Mouse (Mus musculus) megakaryocyte, adult 5-6 weeks (primary cell): Measurements from ENCODE around the gene Kctd11. TPM values are rescaled to one million over a fixed set of nuclear protein-coding genes. Genes with fewer than 3 reads are reported as not detected.

ENCODE experiments used
- ATAC-seq: 2 replicates; pipeline ENCODE4 v1.8.0; 2016; ENCODE audit warnings: mild to moderate bottlenecking, inconsistent platforms; ENCODE audit not compliant: poor library complexity, severe bottlenecking
- total RNA-seq, 2 experiments: library from RNA; stranded (forward) in 1 of 2; stranded (reverse) in 1 of 2; fragments of 153-499, 151-499 nt in 1 of 2; fragments of 221-1000, 200-1000 nt in 1 of 2; gene quantifications; 2 replicates each; pipeline versions ENCODE4 v1.2.3 to v1.2.4; 2015 to 2017

Gene Kctd11
- total RNA-seq, 2 experiments from 2014 or later: 2.9 to 3.0 TPM

DNA sequence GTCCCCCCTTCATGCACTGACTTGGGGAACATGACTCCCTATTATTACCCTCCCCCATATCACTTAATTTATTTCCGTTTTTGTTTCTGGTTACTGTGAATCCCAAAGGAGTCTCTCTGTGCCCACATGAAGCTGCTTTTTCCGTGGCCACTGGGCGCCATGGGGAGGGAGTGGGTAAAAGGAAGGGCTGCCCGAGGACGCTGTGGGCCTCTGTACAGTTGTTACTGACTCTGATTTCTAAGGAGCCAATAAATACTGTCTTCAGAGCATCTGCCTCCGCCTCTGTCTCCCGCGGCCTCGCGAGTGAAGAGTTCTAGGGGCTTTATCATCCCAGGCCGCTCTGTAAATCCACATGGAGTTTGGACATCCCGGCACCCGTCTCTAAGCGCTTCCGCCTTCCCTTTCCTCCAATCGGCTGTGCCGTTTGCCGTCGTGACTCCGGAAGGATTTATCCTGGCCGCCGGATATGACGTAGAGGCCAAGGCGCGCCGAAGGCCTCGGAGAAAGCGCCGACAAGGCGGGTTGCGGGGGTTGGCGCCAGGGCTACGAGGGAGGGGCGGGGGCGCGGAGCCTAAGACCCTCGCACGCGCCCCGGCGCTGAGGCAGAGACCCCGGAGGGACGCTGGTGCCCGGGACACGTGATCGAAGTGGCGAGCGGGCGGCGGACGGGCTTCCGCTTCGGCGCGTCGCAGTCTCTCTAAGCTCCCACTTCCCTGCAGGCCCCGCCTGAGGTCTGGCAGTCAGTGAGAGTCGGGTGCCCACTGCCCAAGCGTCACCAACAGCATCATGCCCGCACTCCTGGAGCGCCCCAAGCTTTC is 32.6 kb upstream of the Kctd11 start, which contains the start of gene Gps2:
Gene Gps2 (plus strand): TSS at position 335 of the 818 bp plus-strand sequence.
- ATAC-seq: peak; percentile 89

DNA sequence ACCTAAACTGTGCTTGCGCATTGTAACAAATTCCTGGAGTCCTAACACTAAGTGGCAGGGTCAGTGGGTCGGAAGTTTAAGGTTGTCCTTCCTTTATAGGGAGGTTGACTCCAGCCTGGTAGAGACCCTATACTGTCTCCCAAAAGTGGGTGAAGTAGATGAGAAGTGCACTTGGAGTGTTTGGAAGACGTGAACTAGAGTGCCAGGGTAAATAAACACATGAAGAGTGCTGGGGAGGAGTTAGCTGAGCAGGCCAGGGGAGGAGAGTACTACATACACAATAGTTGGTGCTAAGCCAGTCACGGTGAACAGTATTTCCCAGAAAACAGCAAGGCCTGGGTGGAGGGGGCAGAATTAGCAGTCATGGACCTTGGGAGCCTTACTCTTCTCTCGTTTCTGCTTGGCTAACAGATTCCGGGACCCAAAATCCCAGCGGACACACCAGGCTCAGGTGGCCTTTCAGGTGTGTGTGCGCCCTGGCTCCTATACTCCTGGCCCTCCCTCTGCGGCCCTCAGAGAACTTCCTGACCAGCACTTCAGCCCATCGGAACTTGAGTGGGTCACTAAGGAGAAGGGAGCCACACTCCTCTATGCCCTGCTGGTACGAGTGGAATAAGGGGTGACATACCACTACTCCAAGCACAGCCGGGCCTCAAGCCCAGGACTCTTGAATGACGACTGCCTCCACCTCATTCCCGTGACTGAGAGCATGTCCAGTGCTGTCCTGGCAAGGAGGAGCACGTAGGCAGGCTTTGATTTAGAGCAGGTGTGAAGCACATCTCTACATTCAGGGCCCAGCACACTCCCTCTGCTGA is 31.7 kb upstream of the Kctd11 start:
- ATAC-seq: no peak

DNA sequence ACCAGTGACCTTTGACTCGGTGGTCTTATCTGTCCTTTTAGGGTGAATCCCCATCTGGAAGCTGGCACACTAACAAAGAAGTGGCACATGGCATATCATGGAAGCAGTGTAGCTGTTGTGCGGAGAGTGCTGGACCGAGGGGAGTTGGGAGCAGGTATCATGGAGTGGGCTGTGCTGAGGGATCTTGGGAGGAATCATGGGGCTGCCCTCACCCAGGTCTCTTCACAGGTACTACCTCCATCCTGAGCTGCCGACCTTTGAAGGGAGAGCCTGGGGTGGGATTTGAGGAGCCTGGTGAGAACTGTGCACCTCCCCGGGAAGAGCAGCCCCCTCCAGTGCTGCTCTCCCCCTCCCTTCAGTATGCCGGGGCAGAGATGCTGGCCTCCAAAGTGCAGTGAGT is 30.5 kb upstream of the Kctd11 start:
- ATAC-seq: no peak

DNA sequence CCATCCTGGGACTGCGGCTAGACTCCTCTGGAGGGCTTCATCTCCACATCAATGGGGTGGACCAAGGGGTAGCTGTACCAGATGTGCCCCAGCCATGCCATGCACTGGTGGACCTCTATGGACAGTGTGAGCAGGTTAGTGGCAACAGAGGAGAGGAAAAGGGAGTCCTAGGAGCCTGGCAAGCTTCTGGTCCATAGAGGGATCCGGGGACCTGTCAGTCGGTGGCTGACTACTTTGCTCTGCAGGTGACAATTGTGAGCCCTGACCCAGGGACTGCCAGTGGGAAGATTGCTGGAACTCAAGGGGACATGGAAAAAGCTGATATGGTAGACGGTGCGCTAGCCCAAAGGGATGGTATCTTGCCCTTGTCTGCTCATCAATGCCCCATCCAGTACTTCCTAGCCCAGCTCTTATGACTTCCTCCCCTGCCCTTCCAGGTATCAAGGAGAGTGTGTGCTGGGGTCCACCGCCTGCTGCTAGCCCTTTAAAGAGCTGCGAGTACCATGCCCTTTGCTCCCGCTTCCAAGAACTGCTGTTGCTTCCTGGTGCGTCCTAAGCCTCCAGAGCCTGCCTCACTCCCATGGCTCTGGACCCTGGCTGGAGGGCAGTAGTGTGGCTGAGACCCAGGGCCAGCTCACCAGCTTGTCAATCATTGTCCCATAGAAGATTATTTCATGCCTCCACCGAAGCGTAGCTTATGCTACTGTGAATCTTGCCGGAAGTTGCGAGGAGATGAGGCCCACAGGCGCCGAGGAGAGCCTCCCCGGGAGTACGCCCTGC is 29.8 kb upstream of the Kctd11 start:
- ATAC-seq: no peak

DNA sequence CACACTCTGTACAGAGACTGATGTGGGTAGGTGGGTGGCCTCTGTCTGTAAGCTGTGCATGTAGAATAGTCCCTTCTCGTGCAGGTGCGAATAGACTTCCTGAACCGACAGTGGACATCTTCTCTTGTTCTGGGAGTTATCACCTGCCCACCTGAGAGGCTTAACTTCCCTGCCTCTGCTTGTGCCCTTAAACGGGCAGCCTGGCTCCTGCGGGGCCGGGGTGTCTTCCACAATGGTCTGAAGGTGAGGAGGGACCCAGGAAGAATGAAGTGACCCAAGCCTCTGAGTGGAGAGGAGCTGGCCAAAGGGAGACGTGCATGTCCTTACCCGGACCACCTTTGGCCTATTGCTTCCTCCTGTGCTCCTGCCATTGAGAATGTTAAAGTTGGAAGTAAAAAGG is 29.0 kb upstream of the Kctd11 start:
- ATAC-seq: no peak

DNA sequence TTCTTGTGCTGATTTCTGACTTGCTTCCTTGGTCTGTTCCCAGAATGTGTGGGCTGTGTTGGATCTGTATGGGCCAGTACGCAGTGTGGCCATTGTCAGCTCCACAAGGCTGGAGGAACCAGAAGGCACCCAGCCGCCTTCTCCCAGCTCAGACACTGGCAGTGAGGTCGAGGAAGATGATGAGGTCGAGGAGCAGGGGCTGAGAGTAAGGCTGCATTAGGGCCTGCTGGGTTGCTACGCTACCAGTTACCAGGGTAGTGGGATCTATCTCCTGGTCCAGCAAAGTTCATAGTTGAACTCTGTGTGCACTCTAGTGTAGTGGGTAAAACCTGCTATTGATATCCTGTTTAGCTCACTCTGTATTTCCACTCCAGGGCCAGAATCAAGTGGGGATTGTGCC is 28.0 kb upstream of the Kctd11 start:
- ATAC-seq: no peak

DNA sequence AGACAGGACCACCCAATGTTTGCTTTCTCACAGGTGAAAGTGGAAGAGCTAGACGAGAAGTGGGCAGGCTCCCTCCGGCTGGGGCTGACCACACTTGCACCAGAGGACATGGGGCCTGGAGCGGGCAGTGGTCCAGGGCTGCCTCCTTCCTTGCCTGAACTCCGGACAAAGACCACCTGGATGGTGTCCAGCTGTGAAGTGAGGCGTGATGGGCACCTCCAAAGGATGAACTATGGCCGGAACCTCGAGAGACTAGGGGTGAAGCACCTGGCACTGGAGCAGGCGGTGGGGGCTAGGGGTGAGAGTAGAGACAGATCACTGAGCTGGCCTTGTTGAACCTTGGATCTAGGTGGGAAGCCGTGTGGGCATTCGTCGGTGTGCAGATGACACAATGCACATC is 27.4 kb upstream of the Kctd11 start:
- ATAC-seq: no peak

DNA sequence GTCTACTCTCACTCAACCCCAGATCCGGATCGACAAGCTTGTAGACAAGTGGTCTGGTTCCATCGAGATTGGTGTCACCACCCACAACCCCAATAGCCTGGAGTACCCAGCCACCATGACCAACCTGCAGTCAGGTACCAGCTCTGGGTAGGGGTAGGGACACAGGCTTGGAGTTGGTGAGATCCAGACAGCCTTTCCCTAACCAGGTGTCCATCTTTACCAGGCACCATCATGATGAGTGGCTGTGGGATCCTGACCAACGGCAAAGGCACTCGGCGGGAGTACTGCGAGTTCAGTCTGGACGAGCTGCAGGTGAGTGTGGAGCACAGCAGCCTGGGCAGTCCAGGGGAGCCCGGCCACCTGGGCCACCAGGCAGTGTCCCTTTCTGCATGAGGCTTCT is 23.1 kb upstream of the Kctd11 start:
- ATAC-seq: no peak

DNA sequence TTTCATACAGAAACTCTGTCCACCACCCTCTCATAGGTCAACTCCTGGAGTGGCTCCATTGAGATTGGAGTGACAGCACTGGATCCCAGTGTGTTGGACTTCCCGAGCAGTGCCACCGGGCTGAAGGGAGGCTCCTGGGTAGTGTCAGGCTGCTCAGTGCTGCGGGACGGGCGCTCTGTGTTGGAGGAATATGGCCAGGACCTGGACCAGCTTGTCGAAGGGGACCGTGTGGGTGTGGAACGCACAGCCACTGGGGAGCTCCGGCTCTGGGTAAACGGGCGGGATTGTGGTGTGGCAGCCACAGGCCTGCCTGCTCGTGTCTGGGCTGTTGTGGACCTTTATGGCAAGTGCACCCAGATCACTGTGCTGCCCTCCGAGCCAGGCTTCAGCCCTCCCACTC is 21.8 kb upstream of the Kctd11 start:
- no peak for ATAC-seq

DNA sequence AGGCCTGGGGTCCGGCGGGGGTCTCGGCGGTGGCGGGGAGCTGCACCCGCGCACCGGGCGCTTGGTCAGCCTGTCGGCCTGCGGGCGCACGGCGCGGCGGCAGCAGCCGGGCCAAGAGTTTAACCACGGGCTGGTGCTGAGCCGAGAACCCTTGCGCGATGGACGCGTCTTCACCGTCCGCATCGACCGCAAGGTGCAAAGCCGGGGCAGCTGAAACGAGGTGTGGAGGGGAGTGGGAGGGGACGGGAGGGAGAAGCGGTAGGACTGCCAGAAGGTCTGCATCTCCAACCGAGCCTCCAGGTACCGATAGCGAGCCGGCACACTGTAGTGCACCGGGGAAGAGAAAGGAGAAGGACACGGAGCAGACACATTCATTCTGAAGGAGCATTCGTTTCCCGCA is 20.8 kb upstream of the Kctd11 start:
- ATAC-seq: no peak

DNA sequence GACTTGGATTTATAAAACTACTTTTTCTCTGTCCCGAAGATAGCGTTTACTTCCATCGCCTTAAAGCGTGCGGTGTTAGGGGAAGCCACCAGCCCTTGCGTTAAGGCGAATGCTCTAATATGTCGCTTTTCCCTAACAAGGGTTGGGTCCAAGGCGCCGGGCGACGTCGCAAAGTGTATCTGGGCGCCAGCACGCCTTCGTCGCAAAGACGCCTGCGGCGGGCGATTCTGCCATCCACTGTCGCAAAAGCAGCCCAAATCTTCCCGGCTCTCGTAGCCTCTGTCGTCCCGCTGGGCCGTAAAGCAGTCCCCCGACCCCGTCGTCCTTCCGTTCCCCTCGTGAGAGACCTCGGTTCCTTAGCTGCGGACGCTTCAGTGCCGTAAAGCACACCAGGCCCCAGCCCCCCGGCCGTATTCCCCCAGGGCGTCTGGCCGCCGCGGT is 20.2 kb upstream of the Kctd11 start:
- ATAC-seq: peak; percentile 80

DNA sequence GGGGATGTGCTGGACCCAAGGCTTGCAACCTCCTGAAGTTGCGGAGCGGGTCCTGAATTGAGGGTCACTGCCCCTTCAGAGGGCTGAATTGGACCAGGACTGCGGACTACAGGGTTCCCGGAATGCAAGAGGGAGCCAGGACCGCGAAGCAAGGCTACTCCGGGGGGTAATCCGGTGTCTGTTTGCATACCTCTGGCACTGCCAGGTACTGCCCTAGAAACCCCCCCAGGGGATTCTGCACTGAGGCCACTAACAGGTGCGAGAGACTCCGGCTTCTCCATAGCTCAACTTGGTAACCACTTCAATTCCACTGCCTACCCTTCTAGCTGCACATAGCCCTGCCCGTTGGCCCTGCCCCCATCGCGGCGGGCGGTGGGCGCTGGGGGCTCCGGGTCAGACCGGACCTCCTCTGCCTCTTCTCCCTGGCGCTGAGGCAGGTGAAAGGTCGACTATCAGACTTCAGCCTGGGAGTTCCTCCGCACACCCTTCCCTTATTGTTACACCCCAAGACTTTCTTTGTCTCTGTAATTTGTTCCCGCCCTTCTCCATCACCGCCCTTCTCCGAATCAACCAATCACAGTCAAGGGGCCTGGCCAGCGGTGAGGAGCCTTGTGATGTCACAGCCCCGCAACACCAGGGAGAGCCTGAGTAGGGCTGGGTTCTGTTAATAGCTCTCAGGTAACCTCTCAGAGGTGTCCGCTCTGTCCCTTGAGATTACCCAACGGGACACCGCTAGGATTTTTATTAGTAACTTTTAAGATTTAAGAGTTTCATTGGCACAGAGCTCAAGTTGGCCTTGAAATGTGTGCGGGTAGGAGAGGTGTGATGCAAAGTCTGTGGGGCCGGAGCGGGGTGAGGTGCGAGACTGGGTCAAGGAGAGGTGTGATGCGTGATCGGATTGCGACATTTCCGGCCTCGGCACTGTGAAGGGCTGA is 19.5 kb upstream of the Kctd11 start, which contains the start of the genes 2810408A11Rik and Neurl4:
Gene 2810408A11Rik (minus strand): TSS at position 517 of the 935 bp plus-strand sequence.
Gene Neurl4 (plus strand): TSS at position 602 of the 935 bp plus-strand sequence.
- peak; percentile 85 for ATAC-seq

DNA sequence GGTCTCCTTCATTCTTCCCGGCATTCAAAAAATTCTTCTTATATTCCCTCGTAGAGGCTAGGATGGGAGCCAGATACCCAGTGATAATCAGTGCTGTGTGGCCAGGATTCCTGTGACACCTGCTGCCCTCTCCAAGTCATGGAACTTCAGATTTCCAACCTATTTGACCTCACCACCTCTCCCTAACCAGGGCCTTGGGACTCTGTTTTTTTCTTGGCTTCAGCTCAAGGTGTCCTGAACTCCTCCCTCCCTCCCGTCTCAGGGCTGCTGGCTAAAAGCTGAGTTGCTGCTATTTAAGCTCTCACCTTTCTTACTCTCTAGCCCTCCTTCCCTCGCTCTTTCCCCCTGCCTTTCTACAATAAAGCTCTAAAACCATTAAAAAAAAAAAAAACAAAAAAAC is 18.7 kb upstream of the Kctd11 start:
- no peak for ATAC-seq

DNA sequence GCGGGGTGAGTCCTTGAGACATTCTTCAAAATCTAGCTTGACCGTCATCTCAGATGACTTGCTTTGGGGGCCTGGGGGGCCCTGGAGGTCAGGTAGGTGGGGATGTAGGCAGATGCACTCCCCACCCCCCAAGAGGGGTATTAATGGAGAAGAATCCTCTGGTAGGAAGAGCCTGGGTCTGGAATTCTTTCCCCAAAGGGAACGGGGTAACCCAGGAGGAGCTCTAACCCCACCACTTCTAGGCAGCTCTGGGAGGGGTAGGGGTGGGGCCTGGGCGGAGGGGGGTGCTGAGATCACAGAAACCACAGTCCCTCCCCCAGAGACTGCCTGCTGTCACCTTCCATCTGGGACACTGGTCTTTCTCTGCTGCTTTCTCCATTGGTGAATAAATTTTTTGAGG is 14.1 kb upstream of the Kctd11 start, which contains the start of gene Acap1:
Gene Acap1 (minus strand): TSS at position 249 of the 400 bp plus-strand sequence.
- ATAC-seq: peak; percentile 86

DNA sequence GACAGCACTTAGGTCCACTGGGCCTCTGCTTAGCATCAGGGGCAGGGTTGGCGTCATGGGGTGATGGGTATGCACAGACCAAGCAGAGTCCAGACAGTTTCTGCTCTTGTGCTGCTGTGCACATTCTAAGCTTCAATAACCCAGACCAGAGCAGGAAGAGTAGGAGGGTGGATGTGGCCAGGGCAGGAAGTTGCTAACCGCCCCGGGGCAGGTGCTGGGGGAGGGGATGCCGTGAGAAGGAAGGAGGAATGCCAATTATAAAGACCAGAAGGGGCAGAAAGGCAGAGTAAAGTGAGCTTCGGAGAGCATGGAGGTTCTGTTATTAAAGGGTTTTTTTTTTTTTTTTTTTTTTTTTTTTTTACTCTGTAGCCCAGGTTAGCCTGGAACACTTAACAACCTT is 13.5 kb upstream of the Kctd11 start:
- peak; percentile 86 for ATAC-seq

DNA sequence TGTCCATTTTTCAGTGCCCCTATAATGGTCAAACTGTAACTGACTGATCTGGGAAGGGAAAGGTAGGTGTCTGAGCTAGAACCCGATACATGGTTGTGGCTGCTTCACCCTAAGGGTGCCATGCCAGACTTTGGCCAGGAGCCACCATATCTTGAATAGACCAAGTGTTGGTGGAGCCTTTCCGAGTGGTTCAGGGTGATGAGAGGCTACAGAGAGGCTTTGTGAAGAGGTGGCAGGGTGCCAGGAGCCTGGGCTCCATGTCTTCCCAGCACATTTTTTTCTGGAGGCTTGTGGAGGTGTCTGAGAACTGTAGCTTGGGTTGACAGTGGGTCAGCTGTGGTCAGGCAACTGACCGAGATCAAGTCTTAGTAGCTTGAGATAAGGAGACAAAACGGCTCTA is 10.3 kb upstream of the Kctd11 start:
- no peak for ATAC-seq

DNA sequence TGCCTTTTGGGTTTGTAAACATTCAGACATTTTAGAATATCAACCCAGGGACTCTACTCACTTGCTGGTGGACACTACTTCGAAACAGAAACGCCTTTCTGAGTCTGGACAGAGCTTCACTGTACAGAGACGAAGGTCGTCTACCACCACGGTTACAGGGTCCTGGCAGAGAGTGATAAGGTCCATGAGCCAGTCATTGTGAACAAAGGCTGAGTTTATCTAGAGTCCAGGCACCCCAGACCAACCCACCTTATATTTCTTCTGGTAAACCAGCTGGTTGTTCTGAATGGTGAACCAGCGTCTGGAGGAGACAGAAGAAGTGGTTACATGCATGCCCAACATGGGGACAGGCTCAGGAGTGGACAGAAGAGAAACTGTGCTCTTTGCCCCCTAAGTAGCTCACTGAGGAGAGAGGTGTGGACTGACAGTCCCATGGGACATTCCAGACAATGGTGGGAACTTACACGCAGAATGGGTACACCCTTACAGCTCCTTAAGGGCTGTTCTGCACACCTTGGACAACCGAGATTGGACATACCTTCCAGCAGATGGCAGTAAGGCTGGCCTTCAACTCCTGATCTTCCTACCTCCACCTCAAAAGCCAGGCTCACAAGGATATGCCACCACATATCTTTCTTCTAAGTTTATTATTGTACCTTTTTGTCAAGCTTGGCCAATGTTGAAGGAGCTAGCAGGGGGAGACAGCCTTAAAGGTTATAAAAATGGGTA is 5.9 kb upstream of the Kctd11 start:
- no peak for ATAC-seq

DNA sequence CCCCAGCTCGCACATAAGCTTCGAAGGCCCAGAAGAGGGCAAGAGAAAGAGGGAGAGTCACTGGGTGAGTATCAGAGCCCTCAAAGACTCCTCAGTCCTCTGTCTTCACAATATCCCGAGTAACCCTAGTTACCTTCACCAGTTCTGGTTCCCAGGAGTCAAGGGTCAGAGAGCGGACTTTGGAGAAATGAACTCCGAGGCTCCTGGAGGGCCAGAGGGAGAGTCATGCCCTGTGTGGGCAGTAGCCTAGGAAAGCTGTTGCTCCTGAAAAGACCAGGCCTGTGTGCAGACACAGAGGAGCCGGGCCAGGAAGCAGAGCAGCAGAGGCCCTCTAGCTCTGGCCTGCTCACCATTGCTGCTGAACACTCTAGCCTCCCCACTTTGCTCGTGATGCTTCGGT is 3.5 kb upstream of the Kctd11 start:
- ATAC-seq: no peak

DNA sequence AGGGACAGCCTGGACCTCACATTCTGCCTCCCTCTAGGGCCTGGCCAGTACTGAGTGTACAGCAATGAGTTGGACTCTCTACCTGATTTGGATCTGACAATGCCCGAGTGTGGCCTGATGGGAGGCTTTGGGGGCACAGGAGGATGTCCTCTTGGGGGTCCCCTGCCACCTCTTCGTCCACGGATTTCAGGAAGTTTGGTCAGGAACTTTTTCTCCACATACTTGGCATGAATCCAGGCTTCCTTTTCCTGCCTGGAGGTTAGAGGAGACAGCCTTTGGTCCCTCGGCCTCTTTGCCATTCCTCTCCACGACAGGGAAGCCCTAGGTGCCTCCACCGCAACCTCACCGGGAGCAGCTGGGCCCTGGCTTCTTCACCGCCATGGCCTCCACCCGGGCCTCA is 3.0 kb upstream of the Kctd11 start:
- ATAC-seq: no peak
